Comparison of ENCODE assay signal across 8 mouse cellular contexts in the genomic region with DNA sequence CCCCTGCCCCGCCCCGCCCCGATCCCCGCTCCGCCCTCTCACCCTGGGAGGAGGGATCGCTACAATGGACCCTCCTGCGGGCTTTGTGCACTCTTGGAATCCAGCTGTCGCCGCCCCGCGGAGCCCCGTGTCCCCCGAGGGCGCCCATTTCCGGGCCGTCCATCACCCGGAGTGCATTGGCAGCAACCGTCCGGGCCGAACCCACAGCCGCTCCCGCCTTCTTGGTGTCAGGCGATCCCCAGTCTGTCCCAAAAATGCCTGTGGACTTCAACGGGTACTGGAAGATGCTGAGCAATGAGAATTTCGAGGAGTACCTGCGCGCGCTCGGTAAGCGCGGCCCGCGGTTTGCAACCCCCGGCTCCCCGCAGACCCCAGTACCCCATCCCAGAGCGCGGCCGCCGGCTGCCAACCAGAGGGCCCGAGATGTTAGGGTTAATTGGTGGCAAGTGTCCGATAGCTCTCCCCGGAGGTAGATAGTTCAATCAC. TPM values are rescaled to one million over a fixed set of nuclear protein-coding genes. Genes with fewer than 3 reads are reported as not detected.
DNase-seq lines count a peak whose midpoint lies in the region; ATAC-seq lines count a peak whose summit lies in the region.

No protein-coding gene starts in this region.

- peaks cover 67% of the 10 kb centered on the region for H3K27me3 ChIP-seq in embryonic facial prominence, embryonic 10.5 days (replicated peaks; ENCODE audit: low read depth, poor library complexity, severe bottlenecking)
- peaks cover 15% of the 10 kb centered on the region for H3K27me3 ChIP-seq in heart, embryonic 12.5 days (replicated peaks)
- no peaks in the 10 kb centered on the region for H3K27me3 ChIP-seq in kidney, embryonic 15.5 days

- no peaks in the 10 kb centered on the region for H3K9me3 ChIP-seq in embryonic facial prominence, embryonic 10.5 days
- H3K9me3 ChIP-seq in heart, embryonic 12.5 days (replicated peaks) = no peaks in the 10 kb centered on the region
- H3K9me3 ChIP-seq in kidney, embryonic 15.5 days (replicated peaks) = no peaks in the 10 kb centered on the region

- H3K4me2 ChIP-seq in heart, embryonic 12.5 days = peak overlapping the region; percentile 77
- H3K4me2 ChIP-seq in kidney, embryonic 15.5 days = peak overlapping the region; percentile 83

- DNase-seq in CD4-positive, CD25-positive, alpha-beta regulatory T cell, adult 2 months (ENCODE audit: low read depth, low spot score) = peak; percentile 4
- DNase-seq in embryonic facial prominence, embryonic 10.5 days (ENCODE audit: low spot score) = peak; percentile 86
- peak; percentile 55 for DNase-seq in lung, postnatal 14 days
- DNase-seq in retina, postnatal 1 day = peak; percentile 80
- DNase-seq in layer of hippocampus, adult 9-10 months (ENCODE audit: low spot score) = no peak

- H3K4me1 ChIP-seq in embryonic facial prominence, embryonic 10.5 days = peaks cover 91% of the 10 kb centered on the region
- peaks cover 48% of the 10 kb centered on the region for H3K4me1 ChIP-seq in heart, embryonic 12.5 days (replicated peaks)
- peaks cover 69% of the 10 kb centered on the region for H3K4me1 ChIP-seq in kidney, embryonic 15.5 days

- WGBS in embryonic facial prominence, embryonic 10.5 days = under 1% methylated on average over 42 of the region's 42 CpGs
- WGBS in heart, embryonic 12.5 days = under 1% methylated on average over 40 of the region's 42 CpGs
- under 1% methylated on average over 41 of the region's 42 CpGs for WGBS in kidney, embryonic 15.5 days

- peak overlapping the region; percentile 76 for H3K9ac ChIP-seq in heart, embryonic 12.5 days
- H3K9ac ChIP-seq in kidney, embryonic 15.5 days = peak overlapping the region; percentile 63

- H3K4me3 ChIP-seq in embryonic facial prominence, embryonic 10.5 days = peak overlapping the region; percentile 73
- H3K4me3 ChIP-seq in heart, embryonic 12.5 days = peak overlapping the region; percentile 57
- peak overlapping the region; percentile 73 for H3K4me3 ChIP-seq in kidney, embryonic 15.5 days (replicated peaks)

- no peak for ATAC-seq in CD4-positive, CD25-positive, alpha-beta regulatory T cell, adult 4 months
- ATAC-seq in heart, embryonic 12.5 days (ENCODE audit: insufficient number of reproducible peaks, low FRiP score) = peak; percentile 61
- ATAC-seq in kidney, embryonic 15.5 days (replicated peaks; ENCODE audit: low FRiP score) = peak; percentile 70

- peak overlapping the region; percentile 87 for H3K27ac ChIP-seq in embryonic facial prominence, embryonic 10.5 days (replicated peaks)
- no peak overlapping the region; the same call in 1 of the 2 replicates for H3K27ac ChIP-seq in heart, embryonic 12.5 days (ENCODE audit: poor library complexity, severe bottlenecking)
- H3K27ac ChIP-seq in kidney, embryonic 15.5 days = peak overlapping the region; percentile 76

- H3K36me3 ChIP-seq in embryonic facial prominence, embryonic 10.5 days (replicated peaks) = peaks cover 8% of the 10 kb centered on the region; the same call in 1 of the 2 replicates
- no peaks in the 10 kb centered on the region for H3K36me3 ChIP-seq in heart, embryonic 12.5 days
- H3K36me3 ChIP-seq in kidney, embryonic 15.5 days = no peaks in the 10 kb centered on the region; the same call in 1 of the 2 replicates

RNA-seq across cellular contexts. Expression of gene Rbp1, which starts 2.0 kb away (rescaled TPM):
- polyA plus RNA-seq in CD4-positive, CD25-positive, alpha-beta regulatory T cell, adult 4 months (2017; shearing (Covaris generic)) = under 1 TPM in 1 of 2 experiments, not detected in 1; 0.29 TPM
- polyA plus RNA-seq in embryonic facial prominence, embryonic 10.5 days (2016; fragmentation: Nextera tagmentation; extraction: Ambion mirVana) = 54.4 and 63.0 TPM in 2 replicates
- 60.3 and 64.1 TPM in 2 replicates for polyA plus RNA-seq in heart, embryonic 12.5 days (2016; fragmentation: Nextera tagmentation; extraction: Ambion mirVana)
- polyA plus RNA-seq in kidney, embryonic 15.5 days (2015; fragmentation: Nextera tagmentation; extraction: Ambion mirVana) = 117 and 118 TPM in 2 replicates

Comparison
In these comparisons a context has a peak if more than half of its experiments do, and no peak if none do; other contexts are left out.
1. RNA of gene Rbp1, which starts 2.0 kb away (polyA plus RNA-seq): 117 to 118 TPM in kidney, embryonic 15.5 days, 60.3 to 64.1 TPM in heart, embryonic 12.5 days and 54.4 to 63.0 TPM in embryonic facial prominence, embryonic 10.5 days; 0.29 TPM in CD4-positive, CD25-positive, alpha-beta regulatory T cell, adult 4 months; every median in the first group is over 10 times any median in the second.
2. Peak in every context shown above with its lines, with median percentiles within 50 percentile points of each other: H3K4me3 ChIP-seq.